Mouse (Mus musculus): ENCODE measurements at regions not wholly inside any gene's neighbourhood (a gene's known extent, or its start where the extent isn't known, plus 50 kb on each side); places are given as distances from the start of the nearest gene placed in this dataset.
A peak's percentile ranks its signal among the peaks of the same experiment; 100 is the strongest.

GRCm38 (mm10) chr14:24751227-24751626, 264.3 kb downstream of the Rps24 start:
- no peaks in the 10 kb centered on the region for H3K36me3 ChIP-seq (ENCODE audit: control insufficient read depth, insufficient read depth)
- no peak overlapping the region for H3K27ac ChIP-seq (ENCODE audit: low read length)
- no peak overlapping the region for H3K4me3 ChIP-seq (ENCODE audit: low read length)
- H3K9ac ChIP-seq (ENCODE audit: low read length), result no peak overlapping the region
- H3K27me3 ChIP-seq (ENCODE audit: control insufficient read depth, insufficient read depth, low read length), result no peaks in the 10 kb centered on the region
- ATAC-seq (replicated peaks; ENCODE audit: extremely low read depth, insufficient read depth, low FRiP score), result no peak
- H3K4me1 ChIP-seq (ENCODE audit: control insufficient read depth, insufficient read depth, low read length), result peaks cover 34% of the 10 kb centered on the region
- H3K4me2 ChIP-seq (ENCODE audit: low read depth, low read length), result no peak overlapping the region
- H3K9me3 ChIP-seq (replicated peaks; ENCODE audit: control insufficient read depth, low read length), result no peaks in the 10 kb centered on the region
- 53% methylated on average over 8 of the region's 8 CpGs for WGBS

GRCm38 (mm10) chr14:24754753-24755152, 267.8 kb downstream of the Rps24 start:
- Histone ChIP-seq H3K4me1 (ENCODE audit: control insufficient read depth, insufficient read depth, low read length) (peaks cover 21% of the 10 kb centered on the region), H3K4me2 (ENCODE audit: low read depth, low read length) (no peak overlapping the region), H3K27ac (ENCODE audit: low read length) (no peak overlapping the region), H3K9me3 (replicated peaks; ENCODE audit: control insufficient read depth, low read length) (no peaks in the 10 kb centered on the region), H3K27me3 (ENCODE audit: control insufficient read depth, insufficient read depth, low read length) (no peaks in the 10 kb centered on the region), H3K4me3 (ENCODE audit: low read length) (no peak overlapping the region), H3K9ac (ENCODE audit: low read length) (no peak overlapping the region), H3K36me3 (ENCODE audit: control insufficient read depth, insufficient read depth) (no peaks in the 10 kb centered on the region)
- ATAC-seq (replicated peaks; ENCODE audit: extremely low read depth, insufficient read depth, low FRiP score), result no peak
- WGBS, result 58% methylated on average over 1 of the region's 1 CpGs

- no peak for ATAC-seq (replicated peaks; ENCODE audit: extremely low read depth, insufficient read depth, low FRiP score)
- no peaks in the 10 kb centered on the region for H3K27me3 ChIP-seq (ENCODE audit: control insufficient read depth, insufficient read depth, low read length)
- H3K4me1 ChIP-seq (ENCODE audit: control insufficient read depth, insufficient read depth, low read length), result peaks cover 21% of the 10 kb centered on the region
- H3K27ac ChIP-seq (ENCODE audit: low read length), result no peak overlapping the region
- H3K9me3 ChIP-seq (replicated peaks; ENCODE audit: control insufficient read depth, low read length), result no peaks in the 10 kb centered on the region
- H3K9ac ChIP-seq (ENCODE audit: low read length), result no peak overlapping the region
- no peaks in the 10 kb centered on the region for H3K36me3 ChIP-seq (ENCODE audit: control insufficient read depth, insufficient read depth)
- WGBS, result 65% methylated on average over 12 of the region's 12 CpGs
- H3K4me2 ChIP-seq (ENCODE audit: low read depth, low read length), result no peak overlapping the region
- H3K4me3 ChIP-seq (ENCODE audit: low read length), result no peak overlapping the region
Observed at GRCm38 (mm10) chr14:24755426-24756117, 268.6 kb downstream of the Rps24 start.

GRCm38 (mm10) chr14:24757302-24757701, 270.4 kb downstream of the Rps24 start:
- H3K9ac ChIP-seq (ENCODE audit: low read length), result no peak overlapping the region
- no peaks in the 10 kb centered on the region for H3K9me3 ChIP-seq (replicated peaks; ENCODE audit: control insufficient read depth, low read length)
- no peak for ATAC-seq (replicated peaks; ENCODE audit: extremely low read depth, insufficient read depth, low FRiP score)
- 33% methylated on average over 1 of the region's 1 CpGs for WGBS
- H3K4me2 ChIP-seq (ENCODE audit: low read depth, low read length), result no peak overlapping the region
- no peaks in the 10 kb centered on the region for H3K36me3 ChIP-seq (ENCODE audit: control insufficient read depth, insufficient read depth)
- no peaks in the 10 kb centered on the region for H3K27me3 ChIP-seq (ENCODE audit: control insufficient read depth, insufficient read depth, low read length)
- H3K27ac ChIP-seq (ENCODE audit: low read length), result peak overlapping the region; percentile 61
- peaks cover 13% of the 10 kb centered on the region for H3K4me1 ChIP-seq (ENCODE audit: control insufficient read depth, insufficient read depth, low read length)
- H3K4me3 ChIP-seq (ENCODE audit: low read length), result no peak overlapping the region

- H3K36me3 ChIP-seq (ENCODE audit: control insufficient read depth, insufficient read depth), result no peaks in the 10 kb centered on the region
- H3K9ac ChIP-seq (ENCODE audit: low read length), result no peak overlapping the region
- no peaks in the 10 kb centered on the region for H3K27me3 ChIP-seq (ENCODE audit: control insufficient read depth, insufficient read depth, low read length)
- peak; percentile 47 for ATAC-seq (replicated peaks; ENCODE audit: extremely low read depth, insufficient read depth, low FRiP score)
- peaks cover 13% of the 10 kb centered on the region for H3K4me1 ChIP-seq (ENCODE audit: control insufficient read depth, insufficient read depth, low read length)
- no peak overlapping the region for H3K4me3 ChIP-seq (ENCODE audit: low read length)
- WGBS, result 14% methylated on average over 1 of the region's 1 CpGs
- peak overlapping the region; percentile 61 for H3K27ac ChIP-seq (ENCODE audit: low read length)
- no peaks in the 10 kb centered on the region for H3K9me3 ChIP-seq (replicated peaks; ENCODE audit: control insufficient read depth, low read length)
- no peak overlapping the region for H3K4me2 ChIP-seq (ENCODE audit: low read depth, low read length)
Observed at GRCm38 (mm10) chr14:24757843-24758242, 270.9 kb downstream of the Rps24 start.

GRCm38 (mm10) chr14:24760926-24761325, 274.0 kb downstream of the Rps24 start:
- no peaks in the 10 kb centered on the region for H3K36me3 ChIP-seq (ENCODE audit: control insufficient read depth, insufficient read depth)
- 61% methylated on average over 1 of the region's 1 CpGs for WGBS

GRCm38 (mm10) chr14:24762468-24763274, 275.7 kb downstream of the Rps24 start:
- Histone ChIP-seq H3K4me2 (ENCODE audit: low read depth, low read length) (no peak overlapping the region), H3K36me3 (ENCODE audit: control insufficient read depth, insufficient read depth) (no peaks in the 10 kb centered on the region), H3K9ac (ENCODE audit: low read length) (no peak overlapping the region), H3K27ac (ENCODE audit: low read length) (no peak overlapping the region), H3K4me1 (ENCODE audit: control insufficient read depth, insufficient read depth, low read length) (peaks cover 7% of the 10 kb centered on the region), H3K4me3 (ENCODE audit: low read length) (no peak overlapping the region), H3K27me3 (ENCODE audit: control insufficient read depth, insufficient read depth, low read length) (no peaks in the 10 kb centered on the region), H3K9me3 (replicated peaks; ENCODE audit: control insufficient read depth, low read length) (no peaks in the 10 kb centered on the region)
- WGBS, result 20% methylated on average over 7 of the region's 7 CpGs
- ATAC-seq (replicated peaks; ENCODE audit: extremely low read depth, insufficient read depth, low FRiP score), result no peak

More at GRCm38 (mm10) chr14:24760926-24761325, 274.0 kb downstream of the Rps24 start:
- Histone ChIP-seq H3K27ac (ENCODE audit: low read length) (no peak overlapping the region), H3K4me3 (ENCODE audit: low read length) (no peak overlapping the region), H3K9ac (ENCODE audit: low read length) (no peak overlapping the region), H3K27me3 (ENCODE audit: control insufficient read depth, insufficient read depth, low read length) (no peaks in the 10 kb centered on the region), H3K9me3 (replicated peaks; ENCODE audit: control insufficient read depth, low read length) (no peaks in the 10 kb centered on the region), H3K4me1 (ENCODE audit: control insufficient read depth, insufficient read depth, low read length) (peaks cover 13% of the 10 kb centered on the region), H3K4me2 (ENCODE audit: low read depth, low read length) (no peak overlapping the region)
- ATAC-seq (replicated peaks; ENCODE audit: extremely low read depth, insufficient read depth, low FRiP score), result no peak

- Histone ChIP-seq H3K4me3 (ENCODE audit: low read length) (no peak overlapping the region), H3K4me2 (ENCODE audit: low read depth, low read length) (no peak overlapping the region), H3K27ac (ENCODE audit: low read length) (no peak overlapping the region), H3K4me1 (ENCODE audit: control insufficient read depth, insufficient read depth, low read length) (peaks cover under 1% of the 10 kb centered on the region), H3K27me3 (ENCODE audit: control insufficient read depth, insufficient read depth, low read length) (no peaks in the 10 kb centered on the region), H3K36me3 (ENCODE audit: control insufficient read depth, insufficient read depth) (no peaks in the 10 kb centered on the region), H3K9me3 (replicated peaks; ENCODE audit: control insufficient read depth, low read length) (no peaks in the 10 kb centered on the region), H3K9ac (ENCODE audit: low read length) (no peak overlapping the region)
- 58% methylated on average over 9 of the region's 9 CpGs for WGBS
- ATAC-seq (replicated peaks; ENCODE audit: extremely low read depth, insufficient read depth, low FRiP score), result no peak
Observed at GRCm38 (mm10) chr14:24763275-24763812, 276.4 kb downstream of the Rps24 start.

GRCm38 (mm10) chr14:24763845-24764244, 276.9 kb downstream of the Rps24 start:
- H3K27ac ChIP-seq (ENCODE audit: low read length), result no peak overlapping the region
- no peak for ATAC-seq (replicated peaks; ENCODE audit: extremely low read depth, insufficient read depth, low FRiP score)
- H3K27me3 ChIP-seq (ENCODE audit: control insufficient read depth, insufficient read depth, low read length), result no peaks in the 10 kb centered on the region
- H3K36me3 ChIP-seq (ENCODE audit: control insufficient read depth, insufficient read depth), result no peaks in the 10 kb centered on the region
- WGBS, result 42% methylated on average over 7 of the region's 7 CpGs
- no peak overlapping the region for H3K4me2 ChIP-seq (ENCODE audit: low read depth, low read length)
- no peak overlapping the region for H3K4me3 ChIP-seq (ENCODE audit: low read length)
- H3K9me3 ChIP-seq (replicated peaks; ENCODE audit: control insufficient read depth, low read length), result no peaks in the 10 kb centered on the region
- no peak overlapping the region for H3K9ac ChIP-seq (ENCODE audit: low read length)
- no peaks in the 10 kb centered on the region for H3K4me1 ChIP-seq (ENCODE audit: control insufficient read depth, insufficient read depth, low read length)

All from heart, embryonic 16.5 days (tissue).